Mouse (Mus musculus): Measurements from ENCODE around the gene Gab2. TPM values are rescaled to one million over a fixed set of nuclear protein-coding genes. Genes with fewer than 3 reads are reported as not detected.

Gab2 gene
- polyA plus RNA-seq, 1 experiment from 2014 or later = 17.7 TPM

GRCm38 (mm10) chr7:97309461-97310340, 228.3 kb downstream of the Gab2 start:
- H3K9ac ChIP-seq = no peak overlapping the region
- peaks cover 86% of the 10 kb centered on the region for H3K36me3 ChIP-seq
- no peak overlapping the region for H3K27ac ChIP-seq
- no peak overlapping the region for H3K4me2 ChIP-seq (replicated peaks)
- WGBS = 85% methylated on average over 4 of the region's 4 CpGs
- no peaks in the 10 kb centered on the region for H3K9me3 ChIP-seq
- no peaks in the 10 kb centered on the region for H3K27me3 ChIP-seq (replicated peaks)
- ATAC-seq (ENCODE audit: low FRiP score, low read depth) = no peak
- H3K4me3 ChIP-seq = no peak overlapping the region
- no peaks in the 10 kb centered on the region for H3K4me1 ChIP-seq

GRCm38 (mm10) chr7:97310341-97310635, 228.9 kb downstream of the Gab2 start:
- H3K27ac ChIP-seq = no peak overlapping the region
- H3K4me3 ChIP-seq = no peak overlapping the region
- WGBS = 89% methylated on average over 3 of the region's 3 CpGs
- no peaks in the 10 kb centered on the region for H3K4me1 ChIP-seq
- H3K9ac ChIP-seq = no peak overlapping the region
- no peaks in the 10 kb centered on the region for H3K9me3 ChIP-seq
- H3K27me3 ChIP-seq (replicated peaks) = no peaks in the 10 kb centered on the region
- ATAC-seq (ENCODE audit: low FRiP score, low read depth) = no peak
- peaks cover 80% of the 10 kb centered on the region for H3K36me3 ChIP-seq
- no peak overlapping the region for H3K4me2 ChIP-seq (replicated peaks)

GRCm38 (mm10) chr7:97311620-97312019, 230.2 kb downstream of the Gab2 start:
- H3K4me2 ChIP-seq (replicated peaks) = no peak overlapping the region
- no peak overlapping the region for H3K27ac ChIP-seq
- WGBS = 94% methylated on average over 14 of the region's 14 CpGs
- H3K27me3 ChIP-seq (replicated peaks) = no peaks in the 10 kb centered on the region
- no peak for ATAC-seq (ENCODE audit: low FRiP score, low read depth)
- peaks cover 67% of the 10 kb centered on the region for H3K36me3 ChIP-seq
- no peak overlapping the region for H3K9ac ChIP-seq
- H3K4me3 ChIP-seq = no peak overlapping the region
- no peaks in the 10 kb centered on the region for H3K9me3 ChIP-seq
- H3K4me1 ChIP-seq = no peaks in the 10 kb centered on the region

DNA sequence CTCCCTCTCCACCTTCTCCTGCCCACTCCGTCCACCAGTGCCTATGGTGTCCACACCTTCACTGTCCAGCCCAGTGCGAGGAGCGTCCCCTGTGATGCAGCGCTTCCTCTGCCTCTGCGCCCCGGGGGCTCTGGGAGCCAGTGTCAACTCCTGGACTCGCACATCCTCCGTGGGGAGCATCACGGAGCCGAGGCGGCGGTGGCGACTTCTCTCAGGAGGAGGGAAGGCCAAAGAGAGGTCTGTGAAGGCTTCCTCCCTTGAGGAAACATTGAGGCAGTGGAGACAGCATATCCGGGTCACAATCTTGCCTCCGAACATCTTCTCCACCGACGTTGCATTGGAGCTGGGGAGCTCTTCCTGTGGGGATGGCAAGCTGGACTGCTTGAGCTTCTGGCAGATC, 230.8 kb downstream of the Gab2 start:
- H3K36me3 ChIP-seq = peaks cover 64% of the 10 kb centered on the region
- no peak for ATAC-seq (ENCODE audit: low FRiP score, low read depth)
- H3K27me3 ChIP-seq (replicated peaks) = no peaks in the 10 kb centered on the region
- WGBS = 93% methylated on average over 17 of the region's 17 CpGs
- no peak overlapping the region for H3K4me3 ChIP-seq
- H3K27ac ChIP-seq = no peak overlapping the region
- no peaks in the 10 kb centered on the region for H3K9me3 ChIP-seq
- H3K4me1 ChIP-seq = no peaks in the 10 kb centered on the region
- no peak overlapping the region for H3K4me2 ChIP-seq (replicated peaks)
- H3K9ac ChIP-seq = no peak overlapping the region

- H3K9ac ChIP-seq = no peak overlapping the region
- no peaks in the 10 kb centered on the region for H3K27me3 ChIP-seq (replicated peaks)
- H3K9me3 ChIP-seq = no peaks in the 10 kb centered on the region
- peaks cover 59% of the 10 kb centered on the region for H3K36me3 ChIP-seq
- ATAC-seq (ENCODE audit: low FRiP score, low read depth) = no peak
- no peaks in the 10 kb centered on the region for H3K4me1 ChIP-seq
- H3K27ac ChIP-seq = no peak overlapping the region
- H3K4me2 ChIP-seq (replicated peaks) = no peak overlapping the region
- H3K4me3 ChIP-seq = no peak overlapping the region
- WGBS = 90% methylated on average over 6 of the region's 6 CpGs
Measured at GRCm38 (mm10) chr7:97312856-97313255, 231.5 kb downstream of the Gab2 start.

- H3K9me3 ChIP-seq = no peaks in the 10 kb centered on the region
- H3K4me2 ChIP-seq (replicated peaks) = no peak overlapping the region
- no peaks in the 10 kb centered on the region for H3K4me1 ChIP-seq
- WGBS = 82% methylated on average over 7 of the region's 7 CpGs
- H3K36me3 ChIP-seq = peaks cover 54% of the 10 kb centered on the region
- no peak for ATAC-seq (ENCODE audit: low FRiP score, low read depth)
- no peaks in the 10 kb centered on the region for H3K27me3 ChIP-seq (replicated peaks)
- H3K27ac ChIP-seq = no peak overlapping the region
- no peak overlapping the region for H3K9ac ChIP-seq
- H3K4me3 ChIP-seq = no peak overlapping the region
Measured at GRCm38 (mm10) chr7:97313364-97313995, 232.1 kb downstream of the Gab2 start.

GRCm38 (mm10) chr7:97314646-97315045, 233.3 kb downstream of the Gab2 start:
- H3K36me3 ChIP-seq = peaks cover 44% of the 10 kb centered on the region
- H3K27me3 ChIP-seq (replicated peaks) = no peaks in the 10 kb centered on the region
- H3K4me1 ChIP-seq = no peaks in the 10 kb centered on the region
- no peak for ATAC-seq (ENCODE audit: low FRiP score, low read depth)
- WGBS = 91% methylated on average over 5 of the region's 5 CpGs
- no peak overlapping the region for H3K4me3 ChIP-seq
- no peaks in the 10 kb centered on the region for H3K9me3 ChIP-seq
- no peak overlapping the region for H3K9ac ChIP-seq
- H3K27ac ChIP-seq = no peak overlapping the region
- no peak overlapping the region for H3K4me2 ChIP-seq (replicated peaks)

DNA sequence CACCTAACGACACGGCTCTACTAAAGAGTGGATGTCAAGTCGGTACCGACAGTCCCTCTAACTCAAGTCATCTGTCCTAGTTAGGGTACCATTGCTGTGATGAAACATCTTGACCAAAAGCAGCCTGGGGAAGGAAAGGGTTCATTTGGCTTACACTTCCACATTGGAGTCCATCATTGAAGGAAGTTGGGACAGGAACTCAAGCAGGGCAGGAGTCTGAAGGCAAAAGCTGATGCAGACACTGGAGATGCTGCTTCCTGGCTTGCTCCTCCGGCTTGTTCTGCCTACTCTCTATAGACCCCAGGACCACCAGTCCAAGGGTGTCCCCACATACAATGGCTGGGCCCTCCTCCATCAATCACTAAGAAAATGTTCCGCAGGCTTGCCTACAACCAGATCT, 234.3 kb downstream of the Gab2 start:
- no peaks in the 10 kb centered on the region for H3K9me3 ChIP-seq
- H3K4me1 ChIP-seq = no peaks in the 10 kb centered on the region
- H3K36me3 ChIP-seq = peaks cover 37% of the 10 kb centered on the region
- WGBS = 86% methylated on average over 6 of the region's 6 CpGs
- no peak overlapping the region for H3K4me2 ChIP-seq (replicated peaks)
- H3K4me3 ChIP-seq = no peak overlapping the region
- H3K27me3 ChIP-seq (replicated peaks) = no peaks in the 10 kb centered on the region
- no peak overlapping the region for H3K9ac ChIP-seq
- no peak overlapping the region for H3K27ac ChIP-seq
- ATAC-seq (ENCODE audit: low FRiP score, low read depth) = no peak

- H3K4me3 ChIP-seq = no peak overlapping the region
- H3K27me3 ChIP-seq (replicated peaks) = no peaks in the 10 kb centered on the region
- 84% methylated on average over 3 of the region's 3 CpGs for WGBS
- no peak overlapping the region for H3K4me2 ChIP-seq (replicated peaks)
- no peak overlapping the region for H3K27ac ChIP-seq
- H3K36me3 ChIP-seq = peaks cover 19% of the 10 kb centered on the region
- H3K9me3 ChIP-seq = no peaks in the 10 kb centered on the region
- H3K9ac ChIP-seq = no peak overlapping the region
- no peaks in the 10 kb centered on the region for H3K4me1 ChIP-seq
- no peak for ATAC-seq (ENCODE audit: low FRiP score, low read depth)
Measured at GRCm38 (mm10) chr7:97317706-97318105, 236.3 kb downstream of the Gab2 start.

GRCm38 (mm10) chr7:97324342-97324741, 243.0 kb downstream of the Gab2 start:
- no peak for ATAC-seq (ENCODE audit: low FRiP score, low read depth)
- Histone ChIP-seq H3K27ac (no peak overlapping the region), H3K9ac (no peak overlapping the region), H3K4me3 (no peak overlapping the region), H3K27me3 (replicated peaks) (peaks cover 40% of the 10 kb centered on the region), H3K9me3 (no peaks in the 10 kb centered on the region), H3K36me3 (peaks cover 9% of the 10 kb centered on the region; the same call in 1 of the 2 replicates), H3K4me2 (replicated peaks) (no peak overlapping the region), H3K4me1 (peaks cover 12% of the 10 kb centered on the region; the same call in 1 of the 2 replicates)
- WGBS = 94% methylated on average over 8 of the region's 8 CpGs

DNA sequence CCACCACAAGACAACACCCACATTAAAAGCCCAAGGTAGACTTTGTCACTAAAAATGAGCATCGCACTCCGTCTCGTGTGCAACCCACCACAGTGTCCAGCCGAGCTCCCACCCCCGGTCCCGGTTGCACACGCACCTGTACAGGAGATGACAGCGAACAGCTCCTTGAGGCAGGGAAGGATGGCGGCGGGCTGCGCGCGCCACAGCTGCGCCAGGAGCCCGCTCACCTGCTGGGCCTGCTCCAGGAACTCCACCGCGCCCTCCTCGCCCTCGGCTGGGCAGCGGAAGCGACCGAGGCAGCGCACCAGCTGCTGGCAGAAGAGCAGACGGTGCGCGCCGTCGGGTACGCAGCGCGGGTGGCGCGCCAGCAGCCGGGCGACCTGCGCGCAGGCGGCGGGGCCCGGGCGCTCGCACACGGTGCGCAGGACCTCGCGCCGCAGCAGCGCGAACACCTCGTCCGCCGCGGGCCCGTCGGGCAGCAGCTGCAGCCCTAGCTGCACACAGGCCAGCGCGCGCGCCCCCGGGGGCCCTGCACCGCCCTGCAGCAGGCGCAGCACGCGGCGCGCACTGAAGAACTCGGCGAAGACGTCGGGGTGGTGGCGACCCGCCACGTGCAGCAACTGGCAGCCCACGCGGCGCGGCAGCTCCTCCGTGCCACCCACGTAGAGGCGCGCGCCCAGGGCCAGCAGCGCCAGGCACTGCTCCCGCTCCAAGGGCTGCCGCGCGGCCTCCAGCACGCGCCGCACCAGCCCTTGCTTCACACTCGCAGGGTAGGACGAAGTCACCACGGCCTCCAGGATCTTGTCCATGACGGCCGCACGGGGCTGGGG, 244.0 kb downstream of the Gab2 start:
- Histone ChIP-seq H3K9me3 (no peaks in the 10 kb centered on the region), H3K27ac (no peak overlapping the region), H3K36me3 (peaks cover 5% of the 10 kb centered on the region; the same call in 1 of the 2 replicates), H3K4me3 (peak overlapping the region; percentile 27), H3K4me1 (peaks cover 12% of the 10 kb centered on the region; the same call in 1 of the 2 replicates), H3K9ac (no peak overlapping the region), H3K4me2 (replicated peaks) (peak overlapping the region; percentile 56), H3K27me3 (replicated peaks) (peaks cover 40% of the 10 kb centered on the region)
- WGBS = 14% methylated on average over 96 of the region's 96 CpGs
- ATAC-seq (ENCODE audit: low FRiP score, low read depth) = peak; percentile 43; the same call in 1 of the 2 replicates

- Histone ChIP-seq H3K4me3 (no peak overlapping the region), H3K4me1 (peaks cover 24% of the 10 kb centered on the region), H3K9ac (no peak overlapping the region), H3K9me3 (no peaks in the 10 kb centered on the region), H3K36me3 (0 out of 2 replicates have a peak, but pooled peaks cover 5% of the 10 kb centered on the region), H3K27me3 (replicated peaks) (peaks cover 40% of the 10 kb centered on the region), H3K4me2 (replicated peaks) (no peak overlapping the region), H3K27ac (no peak overlapping the region)
- 92% methylated on average over 4 of the region's 4 CpGs for WGBS
- ATAC-seq (ENCODE audit: low FRiP score, low read depth) = no peak
Measured at GRCm38 (mm10) chr7:97327376-97327775, 246.0 kb downstream of the Gab2 start.
